Mouse (Mus musculus): Measurements from ENCODE around the gene Zfand3.

Zfand3 gene

GRCm38 (mm10) chr17:30051523-30052346 lies 47.2 kb downstream of the Zfand3 start:
- no peak for DNase-seq (ENCODE audit: extremely low spot score)

DNA sequence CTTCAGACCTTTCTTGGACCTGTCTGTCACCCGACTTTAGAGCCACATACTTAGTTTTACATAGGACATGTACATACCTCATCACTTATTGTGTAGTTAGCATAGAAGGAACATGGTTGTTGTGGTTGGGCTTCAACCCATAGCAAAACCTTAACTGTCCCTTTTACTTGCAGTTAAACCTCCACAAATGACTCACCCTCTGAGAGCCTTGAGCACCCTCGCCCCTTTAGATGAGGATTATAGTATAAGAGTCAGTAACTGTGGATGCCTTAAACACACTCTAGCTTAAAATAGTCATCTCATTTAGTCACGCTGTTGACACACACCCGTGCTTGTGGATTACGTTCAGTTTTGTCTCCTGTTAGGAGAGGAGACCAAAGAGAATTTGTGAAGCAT lies 47.8 kb downstream of the Zfand3 start:
- no peak for DNase-seq (ENCODE audit: extremely low spot score)

DNA sequence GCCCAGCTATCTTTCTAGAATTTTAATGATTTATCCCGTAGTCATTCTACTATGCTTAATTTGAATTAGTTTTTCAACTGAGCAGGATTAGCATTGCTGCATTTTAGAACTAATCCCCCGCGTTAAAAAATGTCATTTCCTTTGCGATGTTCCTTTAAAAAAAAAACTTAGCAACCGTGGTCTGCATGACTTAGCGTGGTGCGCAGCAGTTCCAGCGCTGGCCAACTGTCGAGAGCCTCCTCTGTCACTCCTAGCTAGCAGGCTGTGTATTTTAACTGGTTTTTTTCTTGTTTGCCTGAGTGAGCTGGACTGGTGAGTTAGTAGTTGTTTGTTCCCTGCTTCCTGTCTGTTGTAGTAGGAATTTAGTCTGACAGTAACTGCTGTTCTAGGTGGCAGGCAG lies 48.9 kb downstream of the Zfand3 start:
- no peak for DNase-seq (ENCODE audit: extremely low spot score)

DNA sequence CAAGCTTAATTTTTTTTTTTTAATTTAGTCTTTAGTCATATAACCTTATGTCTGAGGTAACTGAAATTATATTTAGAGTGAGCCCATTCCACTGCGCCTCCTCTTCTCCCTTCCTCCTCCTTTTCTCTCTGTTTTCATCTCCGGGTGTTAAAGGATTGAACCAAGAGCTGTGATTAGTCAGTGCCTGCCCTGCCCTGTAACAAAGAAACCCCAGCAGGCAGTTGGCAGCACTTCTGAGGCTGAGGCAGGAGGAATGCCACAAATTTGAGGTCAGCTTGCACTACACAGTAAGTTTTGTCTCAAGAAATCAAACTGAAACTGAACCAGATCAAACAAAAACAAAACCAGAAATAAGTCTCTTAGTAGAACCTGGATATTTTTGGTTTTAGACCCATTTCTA lies 49.3 kb downstream of the Zfand3 start:
- no peak for DNase-seq (ENCODE audit: extremely low spot score)

DNA sequence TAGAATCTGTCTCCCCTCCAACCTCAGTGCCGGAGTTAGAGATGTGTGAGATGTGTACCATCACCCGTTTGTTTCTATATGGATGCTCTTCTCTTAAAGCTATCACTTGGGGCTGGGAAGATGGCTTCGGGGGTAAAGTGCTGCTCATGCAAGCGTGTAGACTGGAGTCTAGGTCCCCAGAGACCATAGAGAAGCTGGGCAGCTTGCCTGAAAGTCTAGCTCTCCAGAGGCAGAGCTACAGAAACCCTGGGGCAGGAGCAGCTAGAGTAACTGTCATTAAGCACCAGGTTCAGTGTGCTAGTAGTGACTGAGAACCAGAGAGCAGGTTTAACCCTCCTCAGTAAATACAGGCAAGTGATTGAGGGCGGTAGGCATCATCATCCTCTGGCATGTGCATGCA lies 51.7 kb downstream of the Zfand3 start:
- DNase-seq (ENCODE audit: extremely low spot score), result no peak

DNA sequence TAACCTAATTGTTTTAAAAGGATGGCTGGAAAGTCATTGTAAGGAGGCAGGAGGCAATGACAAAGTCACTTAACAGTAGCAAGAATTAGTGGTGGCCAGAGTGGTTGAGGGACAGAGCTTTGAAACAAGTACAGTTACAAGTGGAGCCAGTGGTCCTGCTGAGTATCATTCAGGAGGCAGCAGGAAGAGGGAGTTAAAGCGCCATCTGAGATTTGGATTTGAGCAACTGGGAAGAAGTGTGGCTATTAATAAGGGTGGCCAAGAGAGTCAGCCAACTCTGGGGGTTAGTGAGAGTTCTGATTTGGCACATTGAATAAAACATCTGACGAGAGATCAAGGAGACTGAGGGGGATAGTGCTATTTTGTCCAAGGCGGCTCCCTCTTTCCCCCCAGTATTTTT lies 54.1 kb downstream of the Zfand3 start:
- no peak for DNase-seq (ENCODE audit: extremely low spot score)

DNA sequence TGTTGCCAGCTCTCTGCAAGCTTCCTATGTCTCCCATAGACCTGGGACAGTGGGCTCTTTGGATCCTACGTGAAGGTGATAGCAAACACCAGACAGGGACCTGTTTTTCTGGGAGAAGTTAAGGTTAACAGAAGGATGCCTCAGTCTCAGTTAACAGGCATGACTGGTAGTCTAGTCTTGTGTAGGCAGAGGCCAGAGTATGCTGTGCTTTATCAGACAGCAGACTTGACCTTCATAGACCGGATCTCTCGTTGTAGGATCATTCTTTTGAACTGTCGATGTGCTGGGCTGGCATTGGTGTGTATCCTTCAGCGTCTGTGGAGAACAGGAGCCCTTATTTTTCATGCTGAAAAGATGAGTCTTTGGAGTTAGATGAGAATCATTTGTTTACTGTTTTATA lies 54.5 kb downstream of the Zfand3 start:
- DNase-seq (ENCODE audit: extremely low spot score), result no peak

GRCm38 (mm10) chr17:30061100-30061837 lies 56.7 kb downstream of the Zfand3 start:
- no peak for DNase-seq (ENCODE audit: extremely low spot score)

DNA sequence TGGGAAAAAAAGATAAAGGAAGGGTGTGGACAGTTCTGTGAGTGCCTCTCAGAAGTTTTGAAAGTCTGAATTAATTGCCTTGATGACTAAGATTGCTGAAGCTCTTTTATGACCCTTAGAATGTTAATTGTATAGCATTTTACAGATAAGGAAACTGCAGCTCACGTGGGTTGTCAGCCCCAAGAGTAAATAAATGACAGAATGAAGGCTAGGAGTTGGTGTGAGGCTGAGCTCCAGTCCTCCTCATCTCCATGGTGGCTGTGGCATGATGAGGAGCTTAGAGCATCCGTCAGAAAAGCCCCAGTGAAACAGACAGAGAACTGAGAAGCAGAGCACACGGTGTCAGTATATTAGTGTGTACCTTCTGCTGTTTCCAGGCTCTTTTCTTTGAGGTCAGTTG lies 59.3 kb downstream of the Zfand3 start:
- no peak for DNase-seq (ENCODE audit: extremely low spot score)

DNA sequence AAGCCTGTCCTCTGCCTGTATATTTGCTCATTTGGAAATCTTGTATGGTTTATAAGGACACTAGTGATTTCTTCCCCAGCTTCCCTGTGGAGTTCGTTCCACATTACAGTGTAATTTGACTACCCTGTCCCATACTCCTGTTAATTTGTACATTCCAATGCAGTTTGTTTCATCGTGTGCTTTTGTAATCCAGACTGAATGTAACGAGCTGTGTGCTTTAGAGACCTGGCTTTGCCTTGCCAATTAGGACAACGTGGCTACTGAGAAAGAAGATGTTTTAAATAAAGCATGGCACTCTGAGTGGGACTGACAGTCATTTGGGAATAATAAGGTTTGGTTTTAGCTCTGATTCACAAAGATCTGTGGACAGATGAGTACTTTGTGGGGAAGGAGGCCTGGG lies 60.2 kb downstream of the Zfand3 start:
- no peak for DNase-seq (ENCODE audit: extremely low spot score)

- DNase-seq (ENCODE audit: extremely low spot score), result no peak
Measured at GRCm38 (mm10) chr17:30069776-30070175, 65.2 kb downstream of the Zfand3 start.

- DNase-seq (ENCODE audit: extremely low spot score), result no peak
Measured at GRCm38 (mm10) chr17:30070631-30071030, 66.1 kb downstream of the Zfand3 start.

- no peak for DNase-seq (ENCODE audit: extremely low spot score)
Measured at GRCm38 (mm10) chr17:30072613-30073012, 68.1 kb downstream of the Zfand3 start.

DNA sequence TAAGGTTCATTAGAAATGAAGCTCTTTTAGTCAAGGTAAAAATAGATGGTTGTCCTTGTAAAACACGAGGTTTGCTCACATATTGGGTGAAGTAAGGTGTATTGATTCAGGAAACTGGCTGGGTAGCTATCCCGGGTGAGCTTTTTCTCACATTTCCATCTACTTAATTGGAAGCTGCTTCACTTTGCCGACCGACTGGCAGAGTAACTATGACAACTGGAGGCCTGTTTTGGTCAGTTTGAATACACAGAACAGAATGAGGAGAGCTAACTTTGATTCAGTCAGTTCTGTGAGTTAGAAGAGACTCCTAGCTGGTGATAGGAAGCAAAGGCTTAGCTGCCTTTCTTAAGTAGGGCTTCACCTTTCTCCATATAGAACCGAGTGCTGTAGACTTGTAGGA lies 71.4 kb downstream of the Zfand3 start:
- no peak for DNase-seq (ENCODE audit: extremely low spot score)

DNA sequence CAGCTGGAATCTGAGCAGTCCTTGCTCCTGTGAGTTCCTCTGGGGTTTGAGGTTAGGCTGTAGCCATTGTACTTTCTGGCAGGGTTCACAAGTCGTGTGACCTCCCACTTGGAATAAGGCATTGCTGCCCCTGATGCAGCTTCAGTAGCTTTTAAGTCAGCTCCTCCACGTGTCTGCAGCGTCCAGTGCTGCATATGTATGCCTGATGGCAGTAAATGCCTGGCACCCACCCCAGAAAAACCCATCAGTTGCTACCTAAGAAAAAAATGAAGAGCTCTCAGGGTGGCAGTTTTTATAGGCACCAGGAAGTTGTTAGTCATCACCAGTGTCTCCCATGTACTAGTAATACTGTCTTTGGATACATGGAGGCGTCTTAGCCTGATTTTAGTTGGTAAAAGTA lies 79.5 kb downstream of the Zfand3 start:
- no peak for DNase-seq (ENCODE audit: extremely low spot score)

DNA sequence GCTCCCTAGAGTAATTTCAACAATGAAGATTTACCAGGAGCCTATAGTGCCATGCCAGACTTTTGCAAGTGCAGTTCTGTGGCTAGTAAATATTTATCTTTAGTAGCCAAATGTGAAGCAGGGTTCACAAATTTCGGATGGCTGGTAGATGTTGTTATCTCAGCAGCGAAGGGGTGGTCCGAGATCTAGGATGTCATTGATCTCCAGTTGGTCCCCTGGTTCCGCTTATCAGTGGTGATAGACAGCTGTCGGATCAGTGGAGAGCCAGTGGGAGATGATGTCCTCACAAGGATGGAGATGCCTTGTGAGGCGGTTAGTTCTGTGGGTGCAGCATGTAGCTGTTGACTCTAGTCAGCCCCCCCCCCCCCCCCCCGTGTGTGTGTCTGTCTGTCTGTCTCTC lies 82.2 kb downstream of the Zfand3 start:
- DNase-seq (ENCODE audit: extremely low spot score), result no peak

- DNase-seq (ENCODE audit: extremely low spot score), result no peak
Measured at GRCm38 (mm10) chr17:30088431-30088830, 83.9 kb downstream of the Zfand3 start.

DNA sequence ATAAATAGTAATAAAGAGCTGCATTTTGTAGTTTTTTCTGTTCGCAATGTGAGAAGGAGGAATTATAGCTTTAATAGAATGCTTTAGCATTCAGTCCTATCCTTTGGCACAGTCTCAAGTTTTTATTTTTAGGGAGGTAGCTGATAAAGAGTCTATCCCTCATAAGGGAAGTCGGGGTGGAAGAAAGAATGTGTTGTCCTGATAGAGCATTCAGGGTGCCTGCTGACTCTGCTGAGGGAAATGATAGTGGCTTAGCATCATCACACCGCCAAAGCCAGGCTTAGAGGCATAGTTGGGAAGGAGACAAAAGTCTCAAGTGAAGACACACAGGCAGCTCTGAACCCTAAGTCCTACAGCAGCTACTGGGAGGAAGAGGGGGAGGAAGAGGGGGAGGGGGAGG lies 85.9 kb downstream of the Zfand3 start:
- no peak for DNase-seq (ENCODE audit: extremely low spot score)

DNA sequence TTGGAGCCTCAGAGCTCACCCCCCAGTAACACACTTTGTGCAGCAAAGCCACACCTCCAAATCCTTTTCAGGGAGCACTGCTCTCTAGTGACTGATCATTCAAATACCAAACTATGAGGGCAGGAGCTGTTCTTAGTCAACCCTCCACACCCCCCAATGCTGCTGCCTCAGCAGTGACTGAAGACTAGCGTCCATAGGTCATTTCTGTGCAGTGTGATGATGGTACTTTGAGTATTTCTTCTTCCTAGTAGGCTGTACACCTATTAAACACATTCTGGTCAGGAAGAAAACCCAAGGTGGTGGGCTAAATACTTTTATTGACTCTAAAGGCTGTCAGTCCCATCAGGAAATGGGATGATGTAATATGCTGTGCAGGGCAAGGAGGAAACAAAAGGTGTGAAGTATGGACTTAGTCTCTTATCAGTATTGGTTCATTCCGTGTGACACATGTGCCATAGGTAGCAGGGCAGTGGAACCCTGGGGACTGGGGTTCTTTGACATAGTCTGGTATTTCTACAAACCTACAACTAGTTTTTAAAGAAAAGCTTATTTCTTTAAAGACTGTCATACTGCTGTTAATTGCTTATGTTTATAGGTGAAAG lies 88.7 kb downstream of the Zfand3 start:
- DNase-seq (ENCODE audit: extremely low spot score), result no peak

GRCm38 (mm10) chr17:30097156-30097555 lies 92.6 kb downstream of the Zfand3 start:
- DNase-seq (ENCODE audit: extremely low spot score), result no peak

DNA sequence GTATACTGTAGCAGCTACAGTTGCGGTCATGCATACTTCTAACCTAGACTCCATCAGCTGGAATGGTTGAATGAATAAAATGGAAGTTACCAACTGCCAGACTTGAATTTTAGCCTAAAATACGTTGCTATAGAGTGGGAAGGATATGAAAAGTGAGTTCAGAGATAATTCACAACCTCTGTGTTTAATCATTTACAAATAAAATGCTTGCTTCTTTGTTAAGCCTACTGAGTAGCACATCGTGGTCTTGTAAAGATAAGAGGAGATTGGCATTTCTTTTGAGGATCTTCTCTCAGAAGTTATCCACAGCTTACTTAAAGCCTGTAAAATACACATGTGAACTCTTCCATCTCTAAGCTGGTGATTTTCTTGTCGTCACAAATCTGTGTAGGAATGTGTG lies 93.1 kb downstream of the Zfand3 start:
- DNase-seq (ENCODE audit: extremely low spot score), result no peak

GRCm38 (mm10) chr17:30099670-30100069 lies 95.1 kb downstream of the Zfand3 start:
- no peak for DNase-seq (ENCODE audit: extremely low spot score)

GRCm38 (mm10) chr17:30101801-30102200 lies 97.3 kb downstream of the Zfand3 start:
- DNase-seq (ENCODE audit: extremely low spot score), result no peak
